Mouse (Mus musculus) embryonic fibroblast, embryonic 13.5 days (primary cell): ENCODE results near the gene Tmem165.

Source experiments
- CTCF ChIP-seq: IDR thresholded peaks from 2 replicates; pipeline ENCODE4 v1.5.1; 2011; ENCODE audit warnings: mild to moderate bottlenecking, control low read depth, low read length, moderate library complexity, borderline replicate concordance; ENCODE audit not compliant: insufficient read depth
- POLR2A ChIP-seq: IDR thresholded peaks from 2 replicates; pipeline ENCODE4 v1.6.1; 2011; ENCODE audit warnings: low read depth, mild to moderate bottlenecking, control low read depth, low read length, moderate library complexity

- TF ChIP-seq CTCF (no peak), POLR2A (no peak)
Measured at GRCm38 (mm10) chr5:76138512-76138911, 45.2 kb upstream of the Tmem165 start.
